Mouse (Mus musculus): ENCODE results near the gene Bdnf. TPM values are rescaled to one million over a fixed set of nuclear protein-coding genes. Genes with fewer than 3 reads are reported as not detected.
A peak's percentile ranks its signal among the peaks of the same experiment; 100 is the strongest.

The Bdnf gene
- polyA plus RNA-seq (2016; fragmentation: Nextera tagmentation; extraction: Ambion mirVana): 5.3 and 5.4 TPM in 2 replicates

GRCm38 (mm10) chr2:109674532-109674931, at the start of gene Bdnf:
Bdnf (plus strand) TSS chr2:109674700.
- H3K36me3 ChIP-seq: no peaks in the 10 kb centered on the region
- no peaks in the 10 kb centered on the region for H3K9me3 ChIP-seq
- peaks cover 56% of the 10 kb centered on the region for H3K27me3 ChIP-seq
- ATAC-seq (ENCODE audit: insufficient number of reproducible peaks, insufficient read depth, low FRiP score, low TSS enrichment): no peak
- under 1% methylated on average over 15 of the region's 15 CpGs for whole genome bisulfite sequencing
- no peak within 1 kb of the TSS for H3K27ac ChIP-seq
- H3K4me2 ChIP-seq (replicated peaks): peak within 1 kb of the TSS; percentile 82
- H3K4me3 ChIP-seq: peak within 1 kb of the TSS; percentile 42
- no peak within 1 kb of the TSS for H3K9ac ChIP-seq
- peaks cover 23% of the 10 kb centered on the region for H3K4me1 ChIP-seq

- no peaks in the 10 kb centered on the region for H3K27me3 ChIP-seq
- WGBS: 68% methylated on average over 6 of the region's 6 CpGs
- H3K36me3 ChIP-seq: no peaks in the 10 kb centered on the region
- ATAC-seq (ENCODE audit: insufficient number of reproducible peaks, insufficient read depth, low FRiP score, low TSS enrichment): no peak
- H3K9ac ChIP-seq: no peak overlapping the region
- no peak overlapping the region for H3K27ac ChIP-seq
- H3K4me2 ChIP-seq (replicated peaks): no peak overlapping the region
- no peaks in the 10 kb centered on the region for H3K4me1 ChIP-seq
- H3K4me3 ChIP-seq: no peak overlapping the region
- H3K9me3 ChIP-seq: no peaks in the 10 kb centered on the region
Observed at GRCm38 (mm10) chr2:109626864-109627263, 47.6 kb upstream of the Bdnf start.

- Histone ChIP-seq H3K4me2 (replicated peaks) (peak overlapping the region; percentile 82), H3K36me3 (no peaks in the 10 kb centered on the region), H3K4me1 (peaks cover 23% of the 10 kb centered on the region), H3K9me3 (no peaks in the 10 kb centered on the region), H3K9ac (no peak overlapping the region), H3K27ac (no peak overlapping the region), H3K4me3 (peak overlapping the region; percentile 42), H3K27me3 (peaks cover 56% of the 10 kb centered on the region)
- ATAC-seq (ENCODE audit: insufficient number of reproducible peaks, insufficient read depth, low FRiP score, low TSS enrichment): no peak
- 2% methylated on average over 48 of the region's 48 CpGs for WGBS
Observed at GRCm38 (mm10) chr2:109673509-109674455, 718 bp upstream of the Bdnf start.

- Histone ChIP-seq H3K36me3 (no peaks in the 10 kb centered on the region), H3K4me2 (replicated peaks) (peak overlapping the region; percentile 82; the same call in 1 of the 2 replicates), H3K4me3 (0 out of 2 replicates have a peak overlapping the region, but pooled peaks have one; percentile 42), H3K27me3 (peaks cover 56% of the 10 kb centered on the region), H3K9ac (no peak overlapping the region), H3K4me1 (peaks cover 23% of the 10 kb centered on the region), H3K27ac (no peak overlapping the region), H3K9me3 (no peaks in the 10 kb centered on the region)
- no peak for ATAC-seq (ENCODE audit: insufficient number of reproducible peaks, insufficient read depth, low FRiP score, low TSS enrichment)
- WGBS: 10% methylated on average over 11 of the region's 11 CpGs
Observed at GRCm38 (mm10) chr2:109675051-109675450, 551 bp downstream of the Bdnf start.

- Histone ChIP-seq H3K36me3 (no peaks in the 10 kb centered on the region), H3K4me3 (0 out of 2 replicates have a peak overlapping the region, but pooled peaks have one; percentile 53), H3K4me1 (peaks cover 23% of the 10 kb centered on the region), H3K9me3 (no peaks in the 10 kb centered on the region), H3K9ac (no peak overlapping the region), H3K27me3 (peaks cover 56% of the 10 kb centered on the region), H3K27ac (no peak overlapping the region), H3K4me2 (replicated peaks) (peak overlapping the region; percentile 33)
- WGBS: under 1% methylated on average over 29 of the region's 29 CpGs
- ATAC-seq (ENCODE audit: insufficient number of reproducible peaks, insufficient read depth, low FRiP score, low TSS enrichment): no peak
Observed at GRCm38 (mm10) chr2:109675973-109676617, 1.6 kb downstream of the Bdnf start.

- Histone ChIP-seq H3K9ac (no peak overlapping the region), H3K4me2 (replicated peaks) (peak overlapping the region; percentile 99), H3K9me3 (no peaks in the 10 kb centered on the region), H3K4me3 (0 out of 2 replicates have a peak overlapping the region, but pooled peaks have one; percentile 53), H3K4me1 (peaks cover 23% of the 10 kb centered on the region), H3K27ac (no peak overlapping the region), H3K36me3 (no peaks in the 10 kb centered on the region), H3K27me3 (peaks cover 56% of the 10 kb centered on the region)
- ATAC-seq (ENCODE audit: insufficient number of reproducible peaks, insufficient read depth, low FRiP score, low TSS enrichment): no peak
- 1% methylated on average over 5 of the region's 6 CpGs for WGBS
Observed at GRCm38 (mm10) chr2:109676618-109676974, 2.1 kb downstream of the Bdnf start.

- no peaks in the 10 kb centered on the region for H3K36me3 ChIP-seq
- peak; percentile 64 for ATAC-seq (ENCODE audit: insufficient number of reproducible peaks, insufficient read depth, low FRiP score, low TSS enrichment)
- peak overlapping the region; percentile 99 for H3K4me2 ChIP-seq (replicated peaks)
- no peaks in the 10 kb centered on the region for H3K9me3 ChIP-seq
- under 1% methylated on average over 47 of the region's 50 CpGs for WGBS
- peak overlapping the region; percentile 57 for H3K27ac ChIP-seq
- peaks cover 55% of the 10 kb centered on the region for H3K27me3 ChIP-seq
- peak overlapping the region; percentile 44 for H3K9ac ChIP-seq
- H3K4me1 ChIP-seq: peaks cover 23% of the 10 kb centered on the region
- H3K4me3 ChIP-seq: peak overlapping the region; percentile 53
Observed at GRCm38 (mm10) chr2:109677221-109678089, 3.0 kb downstream of the Bdnf start.

GRCm38 (mm10) chr2:109678090-109678409, 3.5 kb downstream of the Bdnf start:
- H3K4me1 ChIP-seq: peaks cover 23% of the 10 kb centered on the region
- H3K36me3 ChIP-seq: no peaks in the 10 kb centered on the region

GRCm38 (mm10) chr2:109678454-109678853, 4.0 kb downstream of the Bdnf start:
- Histone ChIP-seq H3K9ac (peak overlapping the region; percentile 42; the same call in 1 of the 2 replicates), H3K36me3 (no peaks in the 10 kb centered on the region), H3K4me2 (replicated peaks) (peak overlapping the region; percentile 99), H3K27ac (no peak overlapping the region), H3K4me1 (peaks cover 21% of the 10 kb centered on the region), H3K9me3 (no peaks in the 10 kb centered on the region), H3K4me3 (peak overlapping the region; percentile 53), H3K27me3 (peaks cover 45% of the 10 kb centered on the region)
- WGBS: 1% methylated on average over 8 of the region's 8 CpGs
- no peak for ATAC-seq (ENCODE audit: insufficient number of reproducible peaks, insufficient read depth, low FRiP score, low TSS enrichment)

More at GRCm38 (mm10) chr2:109678090-109678409, 3.5 kb downstream of the Bdnf start:
- Histone ChIP-seq H3K9ac (peak overlapping the region; percentile 42), H3K27me3 (peaks cover 49% of the 10 kb centered on the region), H3K4me2 (replicated peaks) (peak overlapping the region; percentile 99), H3K4me3 (peak overlapping the region; percentile 53), H3K27ac (no peak overlapping the region), H3K9me3 (no peaks in the 10 kb centered on the region)
- under 1% methylated on average over 18 of the region's 18 CpGs for WGBS
- ATAC-seq (ENCODE audit: insufficient number of reproducible peaks, insufficient read depth, low FRiP score, low TSS enrichment): peak; percentile 87; the same call in 1 of the 2 replicates

GRCm38 (mm10) chr2:109679446-109679845, 4.9 kb downstream of the Bdnf start:
- Histone ChIP-seq H3K36me3 (no peaks in the 10 kb centered on the region), H3K27me3 (peaks cover 35% of the 10 kb centered on the region), H3K27ac (no peak overlapping the region), H3K4me2 (replicated peaks) (no peak overlapping the region), H3K4me3 (no peak overlapping the region), H3K9ac (no peak overlapping the region), H3K4me1 (peaks cover 11% of the 10 kb centered on the region), H3K9me3 (no peaks in the 10 kb centered on the region)
- ATAC-seq (ENCODE audit: insufficient number of reproducible peaks, insufficient read depth, low FRiP score, low TSS enrichment): no peak
- 53% methylated on average over 2 of the region's 2 CpGs for WGBS

GRCm38 (mm10) chr2:109681071-109681470, 6.6 kb downstream of the Bdnf start:
- Histone ChIP-seq H3K27ac (no peak overlapping the region), H3K27me3 (peaks cover 19% of the 10 kb centered on the region), H3K9ac (no peak overlapping the region), H3K4me2 (replicated peaks) (no peak overlapping the region), H3K9me3 (no peaks in the 10 kb centered on the region), H3K4me1 (peaks cover 7% of the 10 kb centered on the region; the same call in 1 of the 2 replicates), H3K4me3 (no peak overlapping the region), H3K36me3 (no peaks in the 10 kb centered on the region)
- WGBS: 76% methylated on average over 1 of the region's 1 CpGs
- no peak for ATAC-seq (ENCODE audit: insufficient number of reproducible peaks, insufficient read depth, low FRiP score, low TSS enrichment)

Data from embryonic facial prominence, embryonic 12.5 days (tissue).